Comparison of ENCODE assay signal across 30 mouse cellular contexts in genomic region chr4:129790475-129790874, GRCm38 (mm10). TPM values are rescaled to one million over a fixed set of nuclear protein-coding genes. Genes with fewer than 3 reads are reported as not detected.
A peak's percentile ranks its signal among the peaks of the same experiment; 100 is the strongest.
DNase-seq lines count a peak whose midpoint lies in the region; ATAC-seq and TF ChIP-seq lines count a peak whose summit lies in the region.
"Had no signal": no experiment of that assay in that cellular context is flagged by ENCODE, and none has a peak within 500 bp of the region (broad histone marks: within the 10 kb centered on the region; RNA-seq: fewer than 3 reads in every experiment).

No protein-coding gene starts in this region.

- no peaks in the 10 kb centered on the region for H3K9me3 ChIP-seq in MEL (replicated peaks; ENCODE audit: insufficient read depth, low read length)
- H3K9me3 ChIP-seq: embryonic facial prominence, embryonic 15.5 days; heart, embryonic 15.5 days; hindbrain, embryonic 13.5 days had no signal

- H3K27ac ChIP-seq in MEL (ENCODE audit: control insufficient read depth, low read depth, low read length) (no peak overlapping the region), macrophage (peak overlapping the region; percentile 97)
- H3K27ac ChIP-seq: embryonic facial prominence, embryonic 12.5 days; embryonic facial prominence, embryonic 15.5 days; gastrocnemius, adult 2 months; heart, embryonic 15.5 days; hindbrain, embryonic 10.5 days; hindbrain, embryonic 13.5 days had no signal

- H3K4me1 ChIP-seq in MEL (ENCODE audit: control insufficient read depth in 1 of 2, insufficient read depth in 2 of 2, low read length in 2 of 2): peaks cover 20 to 47% of the 10 kb centered on the region in 2 experiments

- no peak for TF ChIP-seq EP300 in MEL (IDR thresholded peaks at IDR 0.05; ENCODE audit: low read depth in 1 of 2, low read length in 2 of 2)

- no peak overlapping the region for H3K4me3 ChIP-seq in MEL (ENCODE audit: control insufficient read depth in 1 of 2, insufficient read depth in 1 of 2, low read depth in 2 of 2, low read length in 2 of 2)
- no peak overlapping the region for H3K4me3 ChIP-seq in macrophage (ENCODE audit: inconsistent target)
- H3K4me3 ChIP-seq: embryonic facial prominence, embryonic 12.5 days; embryonic facial prominence, embryonic 15.5 days; gastrocnemius, adult 2 months; heart, embryonic 12.5 days; heart, embryonic 15.5 days; hindbrain, embryonic 10.5 days; hindbrain, embryonic 13.5 days had no signal

- no peak for TF ChIP-seq CTCF in MEL (IDR thresholded peaks at IDR 0.05 in 2 of 3, conservative IDR thresholded peaks at IDR 0.05 in 1 of 3; ENCODE audit: control insufficient read depth in 1 of 3, insufficient read depth in 1 of 3, low read depth in 2 of 3, low read length in 3 of 3, poor library complexity in 1 of 3, severe bottlenecking in 1 of 3)

- peaks cover 0 to 41% of the 10 kb centered on the region in 2 experiments; a peak in 2 of 4 replicates for H3K36me3 ChIP-seq in MEL (ENCODE audit: control insufficient read depth in 1 of 2, insufficient read depth in 2 of 2, low read length in 2 of 2)
- H3K36me3 ChIP-seq in macrophage (ENCODE audit: inconsistent target): no peaks in the 10 kb centered on the region
- H3K36me3 ChIP-seq: embryonic facial prominence, embryonic 12.5 days; embryonic facial prominence, embryonic 15.5 days; heart, embryonic 12.5 days; heart, embryonic 15.5 days; hindbrain, embryonic 10.5 days; hindbrain, embryonic 13.5 days had no signal

- ATAC-seq in granulocyte monocyte progenitor cell, adult 5-6 weeks (replicated peaks; ENCODE audit: poor library complexity, severe bottlenecking): no peak
- ATAC-seq: activated CD4-positive, CD25-positive, alpha-beta regulatory T cell, adult 4 months; CD4-positive, CD25-positive, alpha-beta regulatory T cell, adult 4 months; forebrain, embryonic 14.5 days; forebrain, postnatal 0 days; hindbrain, embryonic 16.5 days; inflammation-experienced regulatory T-cells, adult 6 months; intestine, embryonic 16.5 days had no signal

- no peak for TF ChIP-seq RAD21 in MEL (IDR thresholded peaks at IDR 0.05; ENCODE audit: low read depth, low read length)

- TF ChIP-seq POLR2A in MEL (IDR thresholded peaks at IDR 0.05; ENCODE audit: control insufficient read depth in 1 of 2, insufficient read depth in 1 of 2, low read depth in 1 of 2, low read length in 2 of 2, poor library complexity in 1 of 2): no peak

- 45% methylated on average over 3 of the region's 3 CpGs for WGBS in macrophage (ENCODE audit: missing documents)

- H3K79me2 ChIP-seq in MEL (ENCODE audit: control insufficient read depth, insufficient read depth, low read length, poor library complexity) (no peaks in the 10 kb centered on the region), macrophage (ENCODE audit: inconsistent target) (peaks cover 11% of the 10 kb centered on the region; the same call in 1 of the 2 replicates)

- H3K9ac ChIP-seq in MEL (ENCODE audit: control insufficient read depth, low read depth, low read length, poor library complexity, severe bottlenecking): no peak overlapping the region
- H3K9ac ChIP-seq: embryonic facial prominence, embryonic 12.5 days; embryonic facial prominence, embryonic 15.5 days; forebrain, postnatal 0 days; heart, embryonic 12.5 days; heart, embryonic 15.5 days; hindbrain, embryonic 13.5 days had no signal

- DNase-seq in adrenal gland, adult 2 months: peak; percentile 75
- DNase-seq in adrenal gland, adult 18-20 months (ENCODE audit: low spot score in 2 of 2): no peak
- DNase-seq in MEL (ENCODE audit: low read depth, low spot score): no peak
- DNase-seq in adrenal gland, postnatal 36 days: peak; percentile 64 to 65
- DNase-seq in urinary bladder, postnatal 36 days (ENCODE audit: low spot score in 2 of 2): no peak
- no peak for DNase-seq in right cerebral cortex, postnatal 25 days
- DNase-seq: cerebellum, adult 2 months; cerebellum, adult 9-11 months; cerebellum, postnatal 25 days; forebrain, postnatal 0 days; gastrocnemius, adult 2 months; gastrocnemius, postnatal 14 days; heart, adult 18-20 months; heart, postnatal 10 days; heart, postnatal 36 days; kidney, adult 18-20 months had no signal

- H3K27me3 ChIP-seq in MEL (ENCODE audit: control insufficient read depth in 1 of 2, insufficient read depth in 2 of 2, low read length in 2 of 2): no peaks in the 10 kb centered on the region
- H3K27me3 ChIP-seq: embryonic facial prominence, embryonic 12.5 days; embryonic facial prominence, embryonic 15.5 days; heart, embryonic 12.5 days; heart, embryonic 15.5 days had no signal

TF ChIP-seq in MEL, 35 proteins besides CTCF, POLR2A, EP300 and RAD21:
- TF ChIP-seq ZNF384 (IDR thresholded peaks at IDR 0.05; ENCODE audit: low read depth, low read length) (0 out of 2 replicates have a peak, but pooled peaks have one; percentile 32), MEF2A (IDR thresholded peaks at IDR 0.05; ENCODE audit: extremely low read depth, insufficient replicate concordance, low read depth, low read length, poor library complexity, severe bottlenecking) (no peak), UBTF (IDR thresholded peaks at IDR 0.05; ENCODE audit: borderline replicate concordance, insufficient read depth, low read depth, low read length) (no peak), NELFE (IDR thresholded peaks at IDR 0.05; ENCODE audit: low read depth, low read length) (no peak)
TF ChIP-seq in MEL: peak in this region for 1.

RNA-seq across cellular contexts. Expression of gene Ptp4a2, which starts 20.5 kb away (rescaled TPM):
- 100 to 1,000 TPM; 378 to 409 TPM for total RNA-seq in adrenal gland, adult 2 months (2021)
- polyA plus RNA-seq in adrenal gland, adult 2 months (2012; rRNA removed): 41.0 and 48.2 TPM in 2 replicates
- total RNA-seq in adrenal gland, adult 18-20 months (2021): 100 to 1,000 TPM; 291 to 386 TPM
- 119 and 124 TPM in 2 replicates for total RNA-seq in MEL (2012; rRNA removed)
- polyA plus RNA-seq in MEL (2012; ENCODE audit: insufficient read depth in 1 of 2, insufficient read length in 2 of 2, low read depth in 1 of 2, low replicate concordance in 2 of 2, missing spikeins in 1 of 2) (100 to 1,000 TPM; 118 to 619 TPM), macrophage (2018) (220 to 982 TPM (median 230 TPM) in 3 replicates)
- total RNA-seq in adrenal gland, postnatal 36 days (2021): 100 to 1,000 TPM; 311 to 416 TPM
- total RNA-seq in macrophage (2018; cell fraction: chromatin; rRNA removed): 100 to 1,000 TPM in 15 of 26 experiments, 10 to 100 TPM in 11; 46.4 to 227 (median 119) TPM
- total RNA-seq in macrophage (2018; cell fraction: cytosol; rRNA removed): 100 to 1,000 TPM; 226 to 449 (median 347) TPM
- total RNA-seq in macrophage (2018; cell fraction: nucleus; rRNA removed): 100 to 1,000 TPM; 100 to 894 (median 218) TPM
- total RNA-seq in granulocyte monocyte progenitor cell, adult 5-6 weeks (2014; fragmentation: Nextera tagmentation): 277 and 304 TPM in 2 replicates
- 345 and 391 TPM in 2 replicates for total RNA-seq in granulocyte monocyte progenitor cell, adult 5-6 weeks (2017)

RNA-seq across cellular contexts. Expression of gene Khdrbs1, which starts 48.4 kb away (rescaled TPM):
- 10 to 100 TPM; 65.0 to 66.3 TPM for total RNA-seq in adrenal gland, adult 2 months (2021)
- 114 and 124 TPM in 2 replicates for polyA plus RNA-seq in adrenal gland, adult 2 months (2012; rRNA removed)
- 10 to 100 TPM; 53.5 to 72.4 TPM for total RNA-seq in adrenal gland, adult 18-20 months (2021)
- total RNA-seq in MEL (2012; rRNA removed): 56.5 and 63.2 TPM in 2 replicates
- 100 to 1,000 TPM in 1 of 2 experiments, 10 to 100 TPM in 1; 77.6 to 141 TPM for polyA plus RNA-seq in MEL (2012; ENCODE audit: insufficient read depth in 1 of 2, insufficient read length in 2 of 2, low read depth in 1 of 2, low replicate concordance in 2 of 2, missing spikeins in 1 of 2)
- total RNA-seq in adrenal gland, postnatal 36 days (2021): 10 to 100 TPM; 66.0 to 83.9 TPM
- total RNA-seq in macrophage (2018; cell fraction: chromatin; rRNA removed): 100 to 1,000 TPM in 22 of 26 experiments, 10 to 100 TPM in 4; 78.6 to 300 (median 190) TPM
- total RNA-seq in macrophage (2018; cell fraction: cytosol; rRNA removed): 10 to 100 TPM; 50.6 to 74.3 (median 65.3) TPM
- 100 to 1,000 TPM in 16 of 26 experiments, 10 to 100 TPM in 10; 64.4 to 276 (median 115) TPM for total RNA-seq in macrophage (2018; cell fraction: nucleus; rRNA removed)
- 60.8 to 81.1 TPM (median 62.9 TPM) in 3 replicates for polyA plus RNA-seq in macrophage (2018)
- total RNA-seq in granulocyte monocyte progenitor cell, adult 5-6 weeks (2014; fragmentation: Nextera tagmentation): 98.7 and 104 TPM in 2 replicates
- total RNA-seq in granulocyte monocyte progenitor cell, adult 5-6 weeks (2017): 82.8 and 84.2 TPM in 2 replicates

Comparison
In these comparisons a context has a peak if more than half of its experiments do, and no peak if none do; other contexts are left out.
1. DNase-seq: peak in adrenal gland, adult 2 months (single experiment) and adrenal gland, postnatal 36 days (2 of 2); none in adrenal gland, adult 18-20 months (0 of 2), MEL (single experiment), urinary bladder, postnatal 36 days (0 of 2) and right cerebral cortex, postnatal 25 days (single experiment).